Mouse (Mus musculus) thymus, postnatal 14 days (tissue): ENCODE results near the gene Tnfrsf13b.
"Not testable (repeated sequence)": the region's sequence is repeated elsewhere in the genome, so short reads cannot be mapped to it uniquely, and the experiment has no call there.

Source experiments
- DNase-seq: peaks from one replicate; pipeline ENCODE4 v3.0.0; 2021

Gene Tnfrsf13b

DNA sequence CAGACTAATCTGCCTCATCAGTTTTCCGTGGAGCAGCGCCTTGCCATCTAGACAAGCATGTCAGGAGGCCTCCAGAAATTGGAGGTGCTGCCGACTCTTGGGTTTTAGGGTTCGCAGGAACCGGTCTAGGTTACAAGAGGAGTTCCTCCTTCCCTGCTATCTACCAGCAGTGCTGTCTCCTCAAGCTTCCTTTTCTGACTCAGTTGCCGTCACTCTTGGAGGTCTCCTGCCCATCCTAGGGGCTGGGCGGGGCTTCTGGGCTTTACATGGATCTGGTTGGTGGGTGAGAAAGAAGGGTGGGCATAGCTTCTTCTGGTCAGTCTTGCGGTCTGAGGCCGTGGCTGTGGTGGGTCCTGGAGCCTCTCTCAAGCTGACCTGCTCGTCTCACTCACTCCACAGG lies 2.8 kb downstream of the Tnfrsf13b start:
- DNase-seq, result no peak

DNA sequence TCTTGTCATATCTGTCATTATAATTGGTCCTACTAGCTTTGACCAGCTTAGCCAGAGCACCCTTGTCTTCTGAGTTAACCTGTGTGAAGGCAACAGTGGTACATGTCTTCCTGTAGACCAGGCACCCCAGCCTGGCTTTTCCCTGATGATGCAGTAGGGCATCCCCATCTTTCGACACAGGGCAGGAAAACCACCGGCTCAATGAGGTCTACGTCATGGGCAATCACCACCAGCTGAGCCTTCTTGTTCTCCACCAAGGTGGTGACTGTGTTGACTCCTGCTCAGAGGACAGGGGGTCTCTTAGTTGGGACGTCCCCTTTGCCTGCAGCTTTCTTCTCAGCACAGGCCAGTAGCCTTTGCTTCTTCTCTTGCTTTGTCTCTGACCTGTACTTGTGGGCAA lies 4.1 kb downstream of the Tnfrsf13b start:
- not testable (repeated sequence) for DNase-seq

GRCm38 (mm10) chr11:61132943-61133342 lies 6.4 kb downstream of the Tnfrsf13b start:
- DNase-seq, result no peak

DNA sequence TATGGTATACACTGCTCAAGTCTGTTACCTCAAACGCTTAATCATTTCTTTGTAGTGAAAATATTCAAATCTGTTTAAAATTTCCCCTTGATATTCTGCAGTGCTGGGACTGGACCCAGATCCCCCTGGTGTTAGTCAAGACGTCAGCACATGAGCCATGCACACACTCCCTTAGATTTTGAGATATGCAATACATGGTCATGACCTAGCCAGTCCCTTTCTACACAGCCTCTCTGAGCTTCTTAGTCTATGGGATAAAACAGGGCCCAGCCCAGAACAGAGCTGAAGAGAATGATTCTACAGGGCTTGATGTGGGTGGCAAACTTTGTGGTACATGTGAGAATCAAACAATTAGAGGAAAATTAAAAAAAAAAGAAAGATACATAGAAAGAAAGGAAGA lies 15.1 kb downstream of the Tnfrsf13b start:
- DNase-seq, result no peak

DNA sequence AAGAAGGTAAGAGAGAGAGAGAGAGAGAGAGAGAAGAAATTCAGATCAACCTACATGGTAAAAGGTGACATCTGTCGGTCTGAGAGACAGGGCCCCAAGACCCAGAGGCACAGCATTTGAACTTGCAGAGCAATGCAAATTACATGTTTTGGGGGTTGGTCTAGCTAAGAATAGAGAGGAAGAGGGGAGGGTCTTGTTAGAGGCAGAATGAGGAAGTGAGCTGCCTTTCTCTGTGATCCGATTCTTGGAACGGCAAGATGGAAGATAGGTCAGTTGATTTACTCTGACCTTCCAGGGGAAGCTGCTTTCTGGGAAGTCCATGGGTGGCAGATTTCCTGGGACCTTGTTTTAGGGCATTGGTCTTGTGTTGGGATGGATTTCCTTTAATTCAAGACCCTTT lies 15.7 kb downstream of the Tnfrsf13b start:
- peak; percentile 72 for DNase-seq

GRCm38 (mm10) chr11:61142941-61143530 lies 16.5 kb downstream of the Tnfrsf13b start:
- DNase-seq, result no peak

DNA sequence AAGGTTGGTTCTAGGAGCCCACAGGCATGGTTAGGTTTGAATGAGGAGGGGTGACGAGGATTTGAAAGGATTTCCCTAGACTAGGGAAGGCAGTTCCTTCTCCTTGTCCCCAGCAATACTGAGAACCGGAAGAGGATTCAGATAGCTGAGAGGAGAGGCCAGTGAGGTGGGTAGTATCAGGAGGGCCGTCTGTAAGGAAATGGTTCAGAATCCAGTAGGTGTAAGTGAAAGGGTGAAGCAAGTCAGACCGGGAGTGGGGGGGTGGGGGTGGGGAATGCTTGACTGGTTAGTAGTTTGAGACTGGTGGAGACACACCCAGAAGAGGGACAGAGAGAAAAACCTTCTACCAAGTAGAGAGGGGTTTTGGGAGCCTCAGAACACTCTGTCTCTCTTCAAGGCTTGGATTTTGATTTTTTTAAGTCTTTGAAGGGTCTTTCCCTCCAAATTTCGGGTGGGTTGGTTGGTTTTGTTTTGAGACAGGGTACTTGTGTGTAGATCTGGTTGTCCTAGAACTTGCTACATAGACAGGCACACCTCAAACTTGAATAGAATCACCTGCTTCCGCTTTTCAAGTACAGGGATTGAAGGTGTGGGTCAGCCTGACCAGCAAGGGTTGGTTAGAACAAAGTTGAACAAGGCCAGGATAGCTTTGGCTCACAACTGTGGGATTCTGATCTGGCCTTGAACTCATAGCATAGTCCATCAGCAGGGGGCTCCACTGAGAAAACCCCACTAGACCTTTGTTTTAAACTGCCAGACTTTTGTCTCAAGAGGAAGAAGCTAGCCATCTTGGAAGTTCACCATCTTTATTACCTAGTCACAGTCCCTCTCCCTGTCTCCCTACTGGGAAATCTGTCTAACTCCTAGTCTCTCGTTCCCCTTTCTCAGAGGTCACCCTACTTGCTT lies 17.3 kb downstream of the Tnfrsf13b start:
- peak; percentile 56 for DNase-seq

- no peak for DNase-seq
These were observed 19.0 kb downstream of the Tnfrsf13b start for GRCm38 (mm10) chr11:61145551-61145950.

DNA sequence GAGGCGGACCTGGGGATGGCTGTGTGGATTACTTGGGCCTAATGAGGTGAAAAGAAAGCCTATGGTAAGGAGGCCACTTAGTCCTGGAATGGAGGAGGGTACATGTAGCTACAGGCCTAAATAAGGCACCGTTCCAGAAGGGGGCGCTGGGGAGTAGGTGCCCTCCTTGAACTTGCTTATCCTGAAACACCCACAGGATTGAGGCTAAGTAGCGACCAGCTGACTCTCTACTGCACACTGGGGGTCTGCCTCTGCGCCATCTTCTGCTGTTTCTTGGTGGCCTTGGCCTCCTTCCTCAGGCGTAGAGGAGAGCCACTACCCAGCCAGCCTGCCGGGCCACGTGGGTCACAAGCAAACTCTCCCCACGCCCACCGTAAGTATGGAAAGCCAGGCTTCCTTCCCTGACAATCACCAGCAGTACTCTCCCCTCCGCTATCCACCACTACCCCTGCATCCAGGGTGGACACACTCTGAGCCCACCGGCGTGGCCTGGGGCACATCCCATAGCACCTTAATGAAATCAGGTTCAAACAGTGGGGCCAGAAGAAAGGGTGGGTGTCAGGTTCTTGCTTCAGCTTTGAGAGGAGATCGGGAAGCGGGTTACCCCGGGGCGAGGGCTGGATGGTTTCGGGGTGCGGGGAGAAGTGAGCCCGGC lies 20.2 kb downstream of the Tnfrsf13b start:
- DNase-seq, result peak; percentile 49

GRCm38 (mm10) chr11:61147300-61147683 lies 20.7 kb downstream of the Tnfrsf13b start:
- no peak for DNase-seq

GRCm38 (mm10) chr11:61150233-61151001 lies 23.9 kb downstream of the Tnfrsf13b start:
- no peak for DNase-seq

DNA sequence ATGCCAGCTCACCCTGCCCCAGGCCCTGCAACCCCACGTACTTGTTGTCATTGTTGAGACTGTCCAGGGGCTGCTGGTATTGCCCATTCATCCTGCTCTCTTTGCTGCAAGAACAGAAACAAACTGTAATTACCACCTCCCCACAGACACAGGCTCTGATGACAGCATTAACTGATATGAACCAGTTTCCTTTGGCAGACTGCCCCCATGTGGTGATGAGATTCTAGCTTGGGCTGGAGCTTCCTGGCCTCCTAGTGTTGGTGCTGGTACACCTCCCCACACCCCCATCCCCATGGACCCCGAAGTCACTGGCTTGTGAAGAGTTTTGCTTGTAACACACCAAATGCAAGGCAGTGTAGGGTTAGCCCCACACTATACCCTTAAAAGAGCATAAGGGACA lies 29.2 kb downstream of the Tnfrsf13b start:
- peak; percentile 71 for DNase-seq

DNA sequence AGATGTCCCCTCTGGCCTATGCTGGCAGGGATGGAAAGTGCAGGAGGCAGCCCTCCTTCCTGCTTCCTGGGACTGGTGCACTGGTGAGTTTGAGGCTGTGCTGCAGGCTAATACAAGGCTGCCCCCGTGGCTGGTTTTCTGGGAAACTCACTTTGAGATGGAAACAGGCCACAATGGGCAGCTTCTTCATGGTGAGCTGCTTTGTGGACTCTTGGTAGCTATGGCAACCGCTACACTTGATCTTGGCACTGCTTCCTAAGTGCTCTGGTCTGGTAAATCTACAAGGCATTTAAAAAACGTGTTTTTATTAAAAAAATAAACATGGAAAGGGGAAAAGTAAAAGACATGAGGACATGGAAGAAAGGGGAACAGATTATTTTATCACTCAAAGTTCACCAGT lies 31.6 kb downstream of the Tnfrsf13b start:
- no peak for DNase-seq

DNA sequence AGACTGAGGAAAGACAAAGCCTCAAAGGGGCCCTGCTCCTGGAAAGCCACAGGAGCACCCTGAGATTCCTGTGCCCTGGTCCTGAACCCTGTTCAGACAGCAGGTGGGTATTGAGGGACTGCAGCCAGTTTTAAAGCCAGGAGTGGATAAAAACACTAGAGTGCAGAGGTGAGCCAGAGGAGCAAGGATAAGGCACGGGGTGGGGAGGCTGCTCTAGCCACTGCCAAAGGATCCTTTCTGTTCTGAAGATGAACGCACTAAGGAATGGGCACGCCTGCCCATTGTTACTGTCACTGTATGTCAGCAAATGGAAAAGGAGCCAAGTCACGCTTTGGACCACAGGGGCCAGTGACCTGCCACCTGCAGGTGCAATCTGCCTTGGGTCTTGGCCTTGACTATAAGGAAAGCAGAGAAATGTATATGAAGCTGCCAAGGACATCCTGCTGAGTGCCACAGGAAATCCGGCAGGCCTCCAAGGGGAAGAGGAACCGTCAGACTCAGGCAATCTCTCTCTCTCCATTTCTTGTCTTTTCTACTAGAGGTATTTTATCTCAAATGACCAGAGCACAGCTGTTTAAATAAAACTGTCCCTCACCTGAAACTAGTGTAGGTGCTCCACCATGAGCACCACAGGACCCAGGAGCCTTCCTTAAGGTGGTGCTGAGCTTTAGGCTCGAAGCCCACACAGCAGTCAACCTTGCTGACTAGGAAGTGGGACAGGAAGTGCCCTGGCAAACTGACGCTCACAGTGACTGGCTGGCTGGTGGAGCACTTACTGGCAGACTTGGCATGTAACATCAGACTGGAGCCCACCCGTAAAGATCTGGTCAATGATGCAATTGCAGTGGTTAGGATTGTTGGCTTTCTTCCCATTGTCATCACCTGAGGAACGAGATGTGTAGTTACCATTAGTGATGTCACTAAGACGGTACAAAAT lies 33.5 kb downstream of the Tnfrsf13b start:
- DNase-seq, result peak; percentile 53

DNA sequence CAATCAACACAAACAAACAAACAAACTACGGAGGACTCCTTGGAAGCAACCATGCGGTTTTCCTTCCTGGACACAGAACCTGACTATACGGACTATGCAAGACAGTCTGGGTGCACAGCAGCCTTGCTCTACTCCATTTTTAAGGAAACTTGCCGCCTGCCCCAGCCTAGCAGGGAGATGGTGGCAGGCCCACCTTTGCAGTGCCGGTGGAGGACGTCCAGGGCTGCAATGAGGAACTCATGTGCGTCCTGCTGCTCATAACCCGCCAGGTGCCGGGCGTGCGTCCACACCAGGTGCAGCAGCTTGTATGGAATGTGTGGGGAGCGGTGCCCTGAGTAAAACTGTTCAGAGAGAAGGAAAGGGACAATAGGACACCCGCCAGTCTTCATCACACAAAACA lies 34.6 kb downstream of the Tnfrsf13b start:
- DNase-seq, result no peak

- DNase-seq, result no peak
These were observed 36.2 kb downstream of the Tnfrsf13b start for GRCm38 (mm10) chr11:61162776-61163175.

GRCm38 (mm10) chr11:61163341-61163740 lies 36.8 kb downstream of the Tnfrsf13b start:
- no peak for DNase-seq

- no peak for DNase-seq
These were observed 37.8 kb downstream of the Tnfrsf13b start for GRCm38 (mm10) chr11:61164366-61164765.

GRCm38 (mm10) chr11:61164881-61165280 lies 38.3 kb downstream of the Tnfrsf13b start:
- no peak for DNase-seq

- no peak for DNase-seq
These were observed 43.6 kb downstream of the Tnfrsf13b start for GRCm38 (mm10) chr11:61170184-61170583.

GRCm38 (mm10) chr11:61173477-61173876 lies 46.9 kb downstream of the Tnfrsf13b start:
- not testable (repeated sequence) for DNase-seq

DNA sequence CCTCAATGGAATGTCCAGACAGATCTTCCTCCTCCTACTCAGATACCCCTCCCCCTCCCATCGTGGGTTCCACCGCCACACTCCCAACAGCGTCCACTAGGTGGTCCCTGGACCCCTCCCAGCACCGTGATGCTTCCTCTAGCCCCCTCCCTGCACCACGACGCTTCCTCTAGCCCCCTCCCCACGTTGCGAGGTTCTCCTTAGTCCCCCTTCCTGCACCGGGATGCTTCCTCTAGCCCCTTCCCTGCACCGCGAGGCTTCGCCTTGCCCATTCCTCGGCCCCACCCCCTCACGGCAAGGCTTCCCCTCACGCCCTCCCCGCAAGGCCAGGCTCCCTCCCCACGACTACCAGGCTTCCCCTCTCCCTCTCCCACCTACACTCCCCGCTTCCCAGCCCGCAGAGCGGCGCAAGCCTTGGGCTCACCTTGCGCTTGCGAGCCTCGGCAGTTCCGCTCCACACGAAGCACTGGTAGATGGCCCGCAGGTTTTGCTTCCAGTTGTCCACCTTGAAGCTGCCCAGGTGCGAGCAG lies 47.8 kb downstream of the Tnfrsf13b start:
- peak; percentile 79 for DNase-seq
